Mouse (Mus musculus) embryonic facial prominence, embryonic 12.5 days (tissue): ENCODE results near the gene Psap. TPM values are rescaled to one million over a fixed set of nuclear protein-coding genes. Genes with fewer than 3 reads are reported as not detected.

Experiments used
- ATAC-seq: fragments of 200-750 bp; cut with Nextera tagmentation; 2 replicates; pipeline ENCODE4 v1.8.0; 2017; ENCODE audit not compliant: insufficient number of reproducible peaks, insufficient read depth, low FRiP score, low TSS enrichment
- H3K27ac ChIP-seq: fragments of 300-500 bp; sonication (generic); 2 replicates; pipeline ENCODE4 v1.5.1; 2016; ENCODE audit warnings: mild to moderate bottlenecking
- H3K27me3 ChIP-seq: fragments of 300-500 bp; sonication (generic); 2 replicates; pipeline ENCODE4 v1.6.1; 2016; ENCODE audit warnings: mild to moderate bottlenecking, moderate library complexity
- H3K36me3 ChIP-seq: fragments of 300-500 bp; sonication (generic); 2 replicates; pipeline ENCODE4 v1.6.1; 2016; ENCODE audit warnings: mild to moderate bottlenecking
- H3K4me1 ChIP-seq: fragments of 300-500 bp; sonication (generic); 2 replicates; pipeline ENCODE4 v1.6.1; 2016
- H3K4me2 ChIP-seq: fragments of 300-500 bp; sonication (generic); replicated peaks from 2 replicates; pipeline ENCODE4 v1.6.1; 2016; ENCODE audit warnings: mild to moderate bottlenecking, moderate library complexity
- H3K4me3 ChIP-seq: fragments of 300-500 bp; sonication (generic); 2 replicates; pipeline ENCODE4 v1.5.1; 2016; ENCODE audit warnings: mild to moderate bottlenecking
- H3K9ac ChIP-seq: fragments of 300-500 bp; sonication (generic); 2 replicates; pipeline ENCODE4 v1.6.1; 2016; ENCODE audit warnings: mild to moderate bottlenecking, moderate library complexity
- H3K9me3 ChIP-seq: fragments of 300-500 bp; sonication (generic); 2 replicates; pipeline ENCODE4 v1.6.1; 2016; ENCODE audit warnings: mild to moderate bottlenecking, moderate library complexity
- WGBS: fragments of 180-500 bp; shearing (Covaris S2); methylation state at CpG from one replicate; pipeline ENCODE4 v1.1.7; 2016; 5-methylcytosine and 5-hydroxymethylcytosine counted together
- polyA plus RNA-seq: library from polyadenylated mRNA; unstranded; fragments of >200 nt; fragmentation: Nextera tagmentation; extraction: Ambion mirVana; gene quantifications from 2 replicates; pipeline ENCODE4 v1.2.1, GENCODE M21; 2016

Gene Psap
- polyA plus RNA-seq, 1 experiment from 2014 or later: 75.7 TPM

DNA sequence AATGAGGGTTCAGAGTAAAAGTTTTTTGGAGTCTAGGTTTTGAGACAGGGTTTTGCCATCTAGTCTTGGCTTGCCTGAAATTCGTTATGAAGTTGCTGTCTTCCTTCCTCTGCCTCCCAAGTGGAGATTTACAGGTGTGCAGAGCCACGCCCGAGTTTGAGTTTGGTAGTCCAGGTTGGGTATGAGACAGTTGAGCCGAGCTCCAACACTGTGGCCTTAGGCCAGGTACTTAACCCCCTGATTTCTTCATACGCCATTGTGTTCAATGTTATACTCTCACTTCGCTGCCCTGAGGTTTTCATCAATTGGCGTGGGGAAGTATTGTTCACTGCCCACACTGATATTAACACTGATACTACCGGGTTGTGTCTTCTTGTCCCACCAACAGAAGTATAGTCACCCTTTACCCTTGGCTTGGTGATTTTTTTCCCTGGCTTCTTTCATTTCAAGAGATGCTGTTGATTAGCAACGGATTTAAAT lies 4.2 kb downstream of the Psap start:
- Histone ChIP-seq H3K27ac (no peak overlapping the region), H3K4me1 (peaks cover 77% of the 10 kb centered on the region), H3K27me3 (no peaks in the 10 kb centered on the region), H3K4me2 (no peak overlapping the region), H3K36me3 (0 out of 2 replicates have a peak, but pooled peaks cover 9% of the 10 kb centered on the region), H3K9ac (no peak overlapping the region), H3K9me3 (no peaks in the 10 kb centered on the region), H3K4me3 (no peak overlapping the region)
- WGBS: 86% methylated on average over 9 of the region's 9 CpGs
- ATAC-seq: no peak

GRCm38 (mm10) chr10:60282116-60283014 lies 4.9 kb downstream of the Psap start:
- no peak overlapping the region for H3K9ac ChIP-seq
- H3K27me3 ChIP-seq: no peaks in the 10 kb centered on the region
- H3K4me3 ChIP-seq: no peak overlapping the region
- H3K36me3 ChIP-seq: 0 out of 2 replicates have a peak, but pooled peaks cover 9% of the 10 kb centered on the region
- no peak overlapping the region for H3K4me2 ChIP-seq
- no peaks in the 10 kb centered on the region for H3K9me3 ChIP-seq
- WGBS: 81% methylated on average over 10 of the region's 10 CpGs
- no peak for ATAC-seq
- no peak overlapping the region for H3K27ac ChIP-seq
- H3K4me1 ChIP-seq: peaks cover 82% of the 10 kb centered on the region

DNA sequence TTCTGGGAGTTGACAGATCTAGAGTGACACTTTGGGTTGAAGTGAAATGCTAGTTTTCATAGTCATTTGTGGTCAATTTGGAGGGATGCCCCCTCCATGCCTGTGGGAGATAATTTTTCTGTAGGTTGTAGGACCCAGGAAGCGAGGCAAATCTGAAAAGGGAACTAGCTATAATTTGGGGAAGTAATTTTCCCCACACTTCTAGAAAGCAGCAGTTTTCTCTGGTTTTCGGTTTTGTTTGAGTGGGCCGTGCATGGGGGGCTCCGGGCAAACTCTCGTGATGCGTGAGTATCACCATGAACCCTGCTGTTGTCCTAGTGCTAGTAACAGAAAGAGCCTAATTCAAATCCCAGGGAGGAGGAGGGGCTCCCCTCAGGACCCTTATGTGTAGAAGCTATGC lies 6.8 kb downstream of the Psap start:
- WGBS: 89% methylated on average over 6 of the region's 6 CpGs
- Histone ChIP-seq H3K4me2 (no peak overlapping the region), H3K4me3 (no peak overlapping the region), H3K27ac (peak overlapping the region; percentile 79), H3K9ac (no peak overlapping the region), H3K36me3 (0 out of 2 replicates have a peak, but pooled peaks cover 5% of the 10 kb centered on the region), H3K27me3 (no peaks in the 10 kb centered on the region), H3K9me3 (no peaks in the 10 kb centered on the region), H3K4me1 (peaks cover 77% of the 10 kb centered on the region)
- no peak for ATAC-seq

DNA sequence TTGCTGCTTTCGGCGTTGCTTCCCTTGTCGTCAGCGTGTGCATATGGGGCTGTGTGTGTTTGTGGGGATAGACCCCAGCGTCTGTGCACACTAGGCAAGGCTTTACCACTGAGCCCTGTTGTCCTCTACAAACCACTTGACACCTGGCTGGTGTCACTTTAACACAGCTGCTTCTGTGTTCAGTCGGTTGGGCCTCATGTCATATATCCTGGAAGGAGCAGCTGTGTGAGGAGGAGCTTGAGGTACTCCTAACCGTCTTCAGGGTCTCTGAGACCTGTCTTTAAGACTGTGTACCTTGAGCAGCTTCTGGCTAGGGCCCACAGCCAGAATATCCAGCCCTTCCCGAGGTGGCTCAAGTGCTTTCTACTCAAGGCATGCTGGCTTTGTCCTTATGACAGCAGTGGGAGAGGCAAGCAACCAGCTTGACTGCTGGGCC lies 7.3 kb downstream of the Psap start:
- Histone ChIP-seq H3K4me2 (no peak overlapping the region), H3K9ac (no peak overlapping the region), H3K4me1 (peaks cover 76% of the 10 kb centered on the region), H3K4me3 (no peak overlapping the region), H3K36me3 (0 out of 2 replicates have a peak, but pooled peaks cover 5% of the 10 kb centered on the region), H3K9me3 (no peaks in the 10 kb centered on the region), H3K27me3 (no peaks in the 10 kb centered on the region), H3K27ac (peak overlapping the region; percentile 79)
- no peak for ATAC-seq
- WGBS: 59% methylated on average over 8 of the region's 8 CpGs

DNA sequence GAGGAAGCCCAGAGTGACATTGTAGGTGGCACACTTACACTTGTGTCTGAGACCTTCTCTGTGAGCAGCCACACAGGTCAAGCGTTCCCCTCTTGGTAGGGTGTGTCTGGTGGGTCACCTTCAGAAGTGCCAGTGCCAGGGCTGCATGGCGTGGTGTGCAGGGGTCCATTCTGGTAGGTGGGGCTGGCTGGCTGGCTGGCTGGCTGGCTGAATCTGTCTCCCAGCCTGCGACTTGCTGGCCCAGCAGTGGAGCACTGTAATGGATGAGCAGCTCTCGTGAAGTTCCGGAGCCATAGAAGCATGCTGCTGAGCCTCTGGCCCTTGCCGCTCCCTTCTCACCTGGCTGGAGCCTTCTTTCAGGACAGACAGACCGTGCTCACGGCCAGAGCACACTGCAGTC lies 7.8 kb downstream of the Psap start:
- ATAC-seq: no peak
- 80% methylated on average over 8 of the region's 8 CpGs for WGBS
- H3K27me3 ChIP-seq: no peaks in the 10 kb centered on the region
- peak overlapping the region; percentile 29 for H3K4me2 ChIP-seq
- H3K9ac ChIP-seq: 0 out of 2 replicates have a peak overlapping the region, but pooled peaks have one; percentile 15
- H3K4me3 ChIP-seq: no peak overlapping the region
- H3K36me3 ChIP-seq: 0 out of 2 replicates have a peak, but pooled peaks cover under 1% of the 10 kb centered on the region
- peak overlapping the region; percentile 79 for H3K27ac ChIP-seq
- no peaks in the 10 kb centered on the region for H3K9me3 ChIP-seq
- H3K4me1 ChIP-seq: peaks cover 76% of the 10 kb centered on the region

DNA sequence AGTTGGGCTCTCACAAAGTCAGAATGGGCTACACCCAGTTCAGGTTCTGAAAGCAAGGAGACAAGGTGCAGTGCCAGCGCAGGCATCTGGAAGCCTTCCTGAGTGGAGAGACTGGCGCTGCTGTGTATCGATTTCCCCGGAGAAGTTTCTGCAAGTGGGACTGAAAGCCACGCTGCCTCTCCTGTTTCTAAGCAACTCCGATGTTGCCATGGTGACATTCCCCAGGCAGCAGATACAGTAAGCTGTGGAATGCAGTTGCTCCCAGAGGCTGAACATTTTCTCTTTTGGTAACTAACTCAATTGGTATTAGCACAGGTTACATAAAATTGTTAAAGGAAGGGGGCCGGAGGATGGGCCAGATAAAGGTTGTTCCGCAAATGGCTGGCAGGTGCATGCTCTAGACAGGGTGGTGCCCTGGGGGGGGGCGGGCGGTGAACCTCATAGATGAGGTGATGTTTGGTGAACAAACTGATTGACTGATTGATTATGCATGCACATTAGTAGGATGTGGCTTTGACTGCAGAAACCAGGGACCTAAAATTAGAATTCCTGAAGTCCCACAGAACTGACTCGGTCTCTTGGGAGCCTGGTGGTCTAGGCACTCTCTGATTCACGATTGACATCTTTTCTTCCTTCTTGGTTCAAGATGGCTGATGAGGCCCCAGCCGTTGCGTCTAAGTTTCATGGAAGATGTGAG lies 8.4 kb downstream of the Psap start:
- peak; percentile 37; the same call in 1 of the 2 replicates for ATAC-seq
- Histone ChIP-seq H3K36me3 (no peaks in the 10 kb centered on the region), H3K27ac (peak overlapping the region; percentile 79), H3K9ac (no peak overlapping the region), H3K9me3 (no peaks in the 10 kb centered on the region), H3K4me1 (peaks cover 76% of the 10 kb centered on the region), H3K4me2 (peak overlapping the region; percentile 29), H3K4me3 (no peak overlapping the region), H3K27me3 (no peaks in the 10 kb centered on the region)
- 47% methylated on average over 14 of the region's 14 CpGs for WGBS

DNA sequence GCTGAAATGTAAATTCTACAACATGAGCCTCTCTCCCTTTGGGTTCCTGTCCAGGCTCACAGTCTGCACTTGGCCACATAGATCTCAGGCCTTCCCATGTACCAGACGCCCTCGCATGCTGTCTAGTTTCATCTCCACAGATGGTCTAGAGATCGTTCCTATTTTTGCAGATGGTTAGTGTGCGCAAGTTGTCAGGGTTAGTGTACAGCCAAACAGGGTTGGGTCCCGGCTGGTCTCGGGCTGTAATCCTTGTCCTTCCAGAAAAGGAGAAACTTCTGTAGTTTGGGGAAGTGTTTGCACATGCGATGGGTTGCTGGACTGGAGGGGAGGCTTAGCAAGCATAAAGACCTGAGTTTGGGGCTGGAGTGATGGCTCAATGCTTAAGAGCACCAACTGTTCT lies 9.1 kb downstream of the Psap start:
- Histone ChIP-seq H3K27ac (0 out of 2 replicates have a peak overlapping the region, but pooled peaks have one; percentile 13), H3K4me1 (peaks cover 73% of the 10 kb centered on the region)

DNA sequence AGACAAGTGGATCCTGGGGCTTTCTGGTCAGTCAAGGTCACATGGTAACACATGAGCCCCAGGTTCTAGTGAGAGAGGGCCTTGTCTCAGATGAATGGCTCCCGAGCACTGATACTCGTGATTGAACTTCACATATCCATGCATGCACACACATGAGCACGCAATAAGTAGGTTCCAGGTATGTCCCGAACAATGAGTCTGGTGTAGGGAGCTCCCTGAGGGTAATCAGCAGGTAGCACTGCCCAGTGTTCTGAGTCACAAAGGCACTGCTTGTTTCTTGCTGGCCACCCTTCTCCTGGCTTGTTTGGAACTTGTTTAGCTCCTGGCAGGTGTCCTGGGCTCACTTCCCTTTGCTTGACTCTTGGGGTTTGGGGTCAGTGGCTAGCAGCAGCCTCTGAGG lies 9.7 kb downstream of the Psap start:
- no peaks in the 10 kb centered on the region for H3K9me3 ChIP-seq
- peaks cover 67% of the 10 kb centered on the region for H3K4me1 ChIP-seq
- H3K27me3 ChIP-seq: no peaks in the 10 kb centered on the region
- 81% methylated on average over 4 of the region's 4 CpGs for WGBS
- no peak overlapping the region for H3K4me3 ChIP-seq
- ATAC-seq: no peak
- H3K4me2 ChIP-seq: no peak overlapping the region
- H3K9ac ChIP-seq: no peak overlapping the region
- H3K27ac ChIP-seq: no peak overlapping the region
- no peaks in the 10 kb centered on the region for H3K36me3 ChIP-seq

More for the DNA sequence above, 9.1 kb downstream of the Psap start:
- no peak overlapping the region for H3K4me2 ChIP-seq
- H3K9me3 ChIP-seq: no peaks in the 10 kb centered on the region
- H3K9ac ChIP-seq: no peak overlapping the region
- no peaks in the 10 kb centered on the region for H3K27me3 ChIP-seq
- no peaks in the 10 kb centered on the region for H3K36me3 ChIP-seq
- WGBS: 91% methylated on average over 7 of the region's 7 CpGs
- ATAC-seq: no peak
- H3K4me3 ChIP-seq: no peak overlapping the region

DNA sequence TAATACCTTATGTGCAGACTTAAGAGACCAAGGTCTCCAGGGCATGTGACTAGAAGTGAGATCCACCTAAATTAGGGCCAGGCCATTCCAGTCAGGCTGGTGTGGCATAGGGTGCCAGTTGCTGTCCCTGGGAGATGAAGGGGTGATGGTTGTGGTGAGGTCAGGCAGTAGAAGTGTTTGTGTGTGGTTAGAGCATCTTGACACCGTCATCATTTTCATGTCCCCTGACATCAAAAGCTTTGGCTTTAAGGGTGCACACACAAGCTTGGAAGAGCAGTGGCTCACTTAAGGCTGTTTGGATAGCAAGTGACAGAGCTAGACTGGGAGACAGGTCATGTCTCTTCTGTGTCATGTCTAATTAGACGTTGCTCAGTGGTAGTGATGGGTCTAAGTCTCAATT lies 10.3 kb downstream of the Psap start:
- 0 out of 2 replicates have a peak, but pooled peaks cover 4% of the 10 kb centered on the region for H3K36me3 ChIP-seq
- H3K27ac ChIP-seq: no peak overlapping the region
- 69% methylated on average over 2 of the region's 2 CpGs for WGBS
- ATAC-seq: no peak
- H3K4me2 ChIP-seq: no peak overlapping the region
- no peaks in the 10 kb centered on the region for H3K9me3 ChIP-seq
- no peak overlapping the region for H3K9ac ChIP-seq
- H3K27me3 ChIP-seq: no peaks in the 10 kb centered on the region
- H3K4me3 ChIP-seq: no peak overlapping the region
- H3K4me1 ChIP-seq: peaks cover 61% of the 10 kb centered on the region

DNA sequence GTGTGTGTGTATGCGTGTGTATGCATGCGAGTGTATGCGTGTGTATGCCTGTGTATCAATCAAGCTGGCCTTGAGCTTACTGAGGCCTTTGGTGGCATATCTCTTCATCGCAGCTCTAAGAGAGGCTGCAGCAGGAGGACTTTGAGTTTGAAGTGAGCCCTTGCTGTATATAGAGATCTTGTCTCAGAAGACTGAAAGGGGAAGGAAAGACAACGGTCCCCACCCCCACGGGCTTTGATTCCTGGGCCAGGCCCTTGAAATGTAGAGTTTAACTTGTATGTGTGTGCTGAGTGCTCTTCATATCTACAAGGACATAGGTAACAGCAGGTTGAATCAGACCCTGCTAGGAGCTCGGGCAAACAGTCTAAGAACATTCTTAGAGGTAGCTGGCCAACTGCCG lies 11.8 kb downstream of the Psap start:
- WGBS: 84% methylated on average over 8 of the region's 8 CpGs
- H3K9me3 ChIP-seq: no peaks in the 10 kb centered on the region
- H3K27ac ChIP-seq: no peak overlapping the region
- H3K4me3 ChIP-seq: no peak overlapping the region
- H3K36me3 ChIP-seq: peaks cover 19% of the 10 kb centered on the region
- no peak for ATAC-seq
- H3K27me3 ChIP-seq: no peaks in the 10 kb centered on the region
- H3K4me1 ChIP-seq: peaks cover 53% of the 10 kb centered on the region
- H3K9ac ChIP-seq: no peak overlapping the region
- H3K4me2 ChIP-seq: no peak overlapping the region

GRCm38 (mm10) chr10:60290026-60290738 lies 12.8 kb downstream of the Psap start:
- H3K4me3 ChIP-seq: no peak overlapping the region
- no peak overlapping the region for H3K9ac ChIP-seq
- H3K4me2 ChIP-seq: no peak overlapping the region
- H3K36me3 ChIP-seq: peaks cover 29% of the 10 kb centered on the region
- H3K27me3 ChIP-seq: no peaks in the 10 kb centered on the region
- 64% methylated on average over 7 of the region's 7 CpGs for WGBS
- H3K9me3 ChIP-seq: no peaks in the 10 kb centered on the region
- peaks cover 43% of the 10 kb centered on the region for H3K4me1 ChIP-seq
- no peak for ATAC-seq
- H3K27ac ChIP-seq: no peak overlapping the region
